Mouse (Mus musculus) E14TG2a.4 (cell line): Measurements from ENCODE around the gene 5430427O19Rik.

ENCODE experiments used
- CTCF ChIP-seq: conservative IDR thresholded peaks from 2 replicates; pipeline ENCODE4 v1.5.1; 2014; ENCODE audit warnings: low read length
- NANOG ChIP-seq: IDR thresholded peaks from 2 replicates; pipeline ENCODE4 v1.6.1; 2014; ENCODE audit warnings: borderline replicate concordance, low read length, mixed read lengths
- POU5F1 ChIP-seq: IDR thresholded peaks from 2 replicates; pipeline ENCODE4 v1.6.1; 2014; ENCODE audit warnings: low read length, borderline replicate concordance

DNA sequence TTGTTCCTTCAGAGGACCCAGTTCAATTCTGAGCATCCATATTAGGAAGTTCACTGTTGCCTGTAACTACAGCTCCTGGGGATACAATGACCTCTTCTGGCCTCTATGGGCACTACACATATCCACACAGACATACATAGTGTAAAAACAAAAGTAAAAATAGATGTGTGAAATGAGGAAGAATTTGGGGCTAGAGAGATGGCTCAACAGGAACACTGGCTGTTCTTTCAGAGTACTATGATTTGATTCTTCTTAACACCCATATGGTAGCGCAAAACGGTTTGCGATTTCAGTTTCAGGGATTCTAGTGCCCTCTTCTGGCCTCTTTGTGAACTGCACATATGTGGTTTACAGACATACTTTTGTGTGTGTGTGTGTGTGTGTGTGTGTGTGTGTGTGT lies 48.9 kb downstream of the 5430427O19Rik start:
- peak; percentile 55 for TF ChIP-seq CTCF
- no peak for TF ChIP-seq POU5F1
- TF ChIP-seq NANOG: no peak
